8 mouse cellular contexts compared by ENCODE assay signal in the genomic region with DNA sequence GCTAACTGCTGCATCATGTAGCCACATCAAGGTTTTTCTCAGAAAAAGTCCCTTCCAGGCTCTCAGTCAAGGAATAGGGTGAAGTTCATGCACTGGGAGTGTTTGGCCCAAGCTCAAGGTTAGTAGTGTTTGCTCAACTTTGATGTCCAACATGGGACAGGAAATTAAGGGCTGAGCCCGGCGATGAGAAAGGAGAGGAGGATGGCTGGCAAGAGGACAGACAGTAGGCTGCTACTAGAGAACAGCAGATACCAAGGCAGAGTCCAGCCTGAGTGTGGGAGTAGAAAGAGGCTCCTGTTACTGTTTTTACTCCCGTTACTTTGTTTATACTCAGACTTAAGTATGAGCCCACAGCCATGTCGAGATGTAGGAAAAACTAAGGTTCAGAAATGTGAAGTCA. TPM values are rescaled to one million over a fixed set of nuclear protein-coding genes. Genes with fewer than 3 reads are reported as not detected.
DNase-seq lines count a peak whose midpoint lies in the region; ATAC-seq and TF ChIP-seq lines count a peak whose summit lies in the region.

No protein-coding gene starts in this region.

- peak overlapping the region; percentile 59 for H3K4me3 ChIP-seq in left cerebral cortex, adult 2 months
- H3K4me3 ChIP-seq in heart, embryonic 11.5 days (ENCODE audit: low read depth, low read length) = peak overlapping the region; percentile 79
- peak overlapping the region; percentile 62 for H3K4me3 ChIP-seq in kidney, postnatal 0 days (replicated peaks; ENCODE audit: low read depth, low read length)
- peak overlapping the region; percentile 67 for H3K4me3 ChIP-seq in midbrain, embryonic 10.5 days
- peak overlapping the region; percentile 97 for H3K4me3 ChIP-seq in testis, adult 2 months (ENCODE audit: control insufficient read depth, low read depth, low read length)

- no peak for TF ChIP-seq POLR2A in testis, adult 2 months (IDR thresholded peaks at IDR 0.05; ENCODE audit: control insufficient read depth, low read depth, low read length)

- 20% methylated on average over 4 of the region's 4 CpGs for WGBS in heart, embryonic 11.5 days (ENCODE audit: insufficient replicate concordance)
- 2% methylated on average over 4 of the region's 4 CpGs for WGBS in kidney, postnatal 0 days
- WGBS in midbrain, embryonic 10.5 days = 55% methylated on average over 4 of the region's 4 CpGs

- no peaks in the 10 kb centered on the region for H3K9me3 ChIP-seq in heart, embryonic 11.5 days (replicated peaks; ENCODE audit: control insufficient read depth, low read length)
- no peaks in the 10 kb centered on the region for H3K9me3 ChIP-seq in kidney, postnatal 0 days (replicated peaks; ENCODE audit: low read length)
- no peaks in the 10 kb centered on the region for H3K9me3 ChIP-seq in midbrain, embryonic 10.5 days (replicated peaks)

- H3K36me3 ChIP-seq in heart, embryonic 11.5 days (ENCODE audit: control insufficient read depth, insufficient read depth, low read length) = peaks cover 11% of the 10 kb centered on the region; the same call in 1 of the 2 replicates
- 0 out of 2 replicates have a peak, but pooled peaks cover 12% of the 10 kb centered on the region for H3K36me3 ChIP-seq in kidney, postnatal 0 days (ENCODE audit: insufficient read depth, low read length)
- peaks cover 31% of the 10 kb centered on the region for H3K36me3 ChIP-seq in midbrain, embryonic 10.5 days
- H3K36me3 ChIP-seq in testis, adult 2 months (ENCODE audit: control insufficient read depth, insufficient read depth, low read length) = no peaks in the 10 kb centered on the region

- no peak for ATAC-seq in heart, embryonic 11.5 days (replicated peaks; ENCODE audit: insufficient number of reproducible peaks, low FRiP score, low TSS enrichment)
- no peak for ATAC-seq in kidney, postnatal 0 days (replicated peaks; ENCODE audit: low FRiP score, low read depth)

- peaks cover 7% of the 10 kb centered on the region; the same call in 1 of the 2 replicates for H3K4me1 ChIP-seq in heart, embryonic 11.5 days (ENCODE audit: control insufficient read depth, insufficient read depth, low read length)
- H3K4me1 ChIP-seq in kidney, postnatal 0 days (replicated peaks; ENCODE audit: insufficient read depth, low read length) = peaks cover 4% of the 10 kb centered on the region; the same call in 1 of the 2 replicates
- H3K4me1 ChIP-seq in midbrain, embryonic 10.5 days = peaks cover 29% of the 10 kb centered on the region
- H3K4me1 ChIP-seq in testis, adult 2 months (ENCODE audit: control insufficient read depth, insufficient read depth, low read length) = peaks cover 4% of the 10 kb centered on the region

- no peak overlapping the region for H3K27ac ChIP-seq in left cerebral cortex, adult 2 months
- H3K27ac ChIP-seq in heart, embryonic 11.5 days (ENCODE audit: low read depth, low read length) = peak overlapping the region; percentile 85
- peak overlapping the region; percentile 91 for H3K27ac ChIP-seq in kidney, postnatal 0 days
- H3K27ac ChIP-seq in midbrain, embryonic 10.5 days (replicated peaks) = peak overlapping the region; percentile 87
- peak overlapping the region; percentile 89 for H3K27ac ChIP-seq in testis, adult 2 months (ENCODE audit: control insufficient read depth, insufficient read depth, low read depth, low read length)

- intact Hi-C loops in left cerebral cortex, adult 2 months (cut with DNase I) = no loop called here

- H3K4me2 ChIP-seq in heart, embryonic 11.5 days = peak overlapping the region; percentile 79
- H3K4me2 ChIP-seq in kidney, postnatal 0 days (ENCODE audit: low read length) = peak overlapping the region; percentile 72

- H3K27me3 ChIP-seq in heart, embryonic 11.5 days (ENCODE audit: control insufficient read depth, insufficient read depth, low read length) = no peaks in the 10 kb centered on the region
- H3K27me3 ChIP-seq in kidney, postnatal 0 days (ENCODE audit: insufficient read depth, low read length) = no peaks in the 10 kb centered on the region
- no peaks in the 10 kb centered on the region for H3K27me3 ChIP-seq in midbrain, embryonic 10.5 days (ENCODE audit: low read depth, poor library complexity, severe bottlenecking)
- H3K27me3 ChIP-seq in testis, adult 2 months (ENCODE audit: control insufficient read depth, insufficient read depth, low read length) = no peaks in the 10 kb centered on the region

- no peak for TF ChIP-seq CTCF in left cerebral cortex, adult 2 months (IDR thresholded peaks at IDR 0.05)
- TF ChIP-seq CTCF in kidney, postnatal 0 days (IDR thresholded peaks at IDR 0.05; ENCODE audit: low read depth) = no peak
- no peak for TF ChIP-seq CTCF in testis, adult 2 months (IDR thresholded peaks at IDR 0.05; ENCODE audit: control insufficient read depth, insufficient read depth, insufficient replicate concordance, low read depth, low read length)

- no peak for DNase-seq in left cerebral cortex, adult 2 months (ENCODE audit: extremely low spot score in 1 of 2, low spot score in 2 of 2)
- no peak for DNase-seq in left cerebral cortex, adult 11 months (ENCODE audit: low spot score)
- peak; percentile 87 for DNase-seq in adrenal gland, postnatal 14 days
- DNase-seq in kidney, postnatal 0 days (ENCODE audit: low spot score) = peak; percentile 61
- no peak for DNase-seq in midbrain, embryonic 10.5 days (ENCODE audit: low spot score)
- DNase-seq in T-cell, adult 2 months (ENCODE audit: low spot score) = no peak

- H3K9ac ChIP-seq in heart, embryonic 11.5 days (ENCODE audit: low read depth, low read length) = peak overlapping the region; percentile 86
- H3K9ac ChIP-seq in kidney, postnatal 0 days (ENCODE audit: low read depth, low read length) = peak overlapping the region; percentile 68; the same call in 1 of the 2 replicates

RNA-seq across cellular contexts. Expression of a gene that starts 0.9 kb away (rescaled TPM):
- total RNA-seq in left cerebral cortex, adult 2 months (2021) = 10 to 100 TPM; 66.7 to 67.0 TPM
- 509 and 525 TPM in 2 replicates for total RNA-seq in adrenal gland, postnatal 14 days (2021)
- 205 and 208 TPM in 2 replicates for polyA plus RNA-seq in heart, embryonic 11.5 days (2014; fragmentation: Nextera tagmentation; extraction: Ambion mirVana)
- 190 and 193 TPM in 2 replicates for polyA plus RNA-seq in kidney, postnatal 0 days (2015; fragmentation: Nextera tagmentation; extraction: Ambion mirVana)
- polyA plus RNA-seq in midbrain, embryonic 10.5 days (2016; fragmentation: Nextera tagmentation; extraction: Ambion mirVana) = 117 and 123 TPM in 2 replicates
- 29.6 and 36.2 TPM in 2 replicates for polyA plus RNA-seq in testis, adult 2 months (2012; rRNA removed)

RNA-seq across cellular contexts. Expression of a gene that starts 12.2 kb away (rescaled TPM):
- 10 to 100 TPM; 14.7 to 15.2 TPM for total RNA-seq in left cerebral cortex, adult 2 months (2021)
- 4.3 and 5.6 TPM in 2 replicates for total RNA-seq in adrenal gland, postnatal 14 days (2021)
- polyA plus RNA-seq in heart, embryonic 11.5 days (2014; fragmentation: Nextera tagmentation; extraction: Ambion mirVana) = 6.9 and 7.3 TPM in 2 replicates
- polyA plus RNA-seq in kidney, postnatal 0 days (2015; fragmentation: Nextera tagmentation; extraction: Ambion mirVana) = 8.3 and 8.7 TPM in 2 replicates
- 14.1 and 14.4 TPM in 2 replicates for polyA plus RNA-seq in midbrain, embryonic 10.5 days (2016; fragmentation: Nextera tagmentation; extraction: Ambion mirVana)
- polyA plus RNA-seq in testis, adult 2 months (2012; rRNA removed) = 0.49 and 1.1 TPM in 2 replicates

RNA-seq across cellular contexts. Expression of a gene that starts 16.0 kb away (rescaled TPM):
- total RNA-seq in left cerebral cortex, adult 2 months (2021) = 10 to 100 TPM; 18.2 to 18.5 TPM
- total RNA-seq in adrenal gland, postnatal 14 days (2021) = 16.5 and 16.6 TPM in 2 replicates
- 4.7 and 4.9 TPM in 2 replicates for polyA plus RNA-seq in heart, embryonic 11.5 days (2014; fragmentation: Nextera tagmentation; extraction: Ambion mirVana)
- 2.3 and 2.9 TPM in 2 replicates for polyA plus RNA-seq in kidney, postnatal 0 days (2015; fragmentation: Nextera tagmentation; extraction: Ambion mirVana)
- polyA plus RNA-seq in midbrain, embryonic 10.5 days (2016; fragmentation: Nextera tagmentation; extraction: Ambion mirVana) = 1.9 and 2.1 TPM in 2 replicates
- 1.6 and 1.7 TPM in 2 replicates for polyA plus RNA-seq in testis, adult 2 months (2012; rRNA removed)

Comparison
In these comparisons a context has a peak if more than half of its experiments do, and no peak if none do; other contexts are left out.
1. DNase-seq: peak in adrenal gland, postnatal 14 days (single experiment) and kidney, postnatal 0 days (single experiment); none in left cerebral cortex, adult 2 months (0 of 2), left cerebral cortex, adult 11 months (single experiment), midbrain, embryonic 10.5 days (single experiment) and T-cell, adult 2 months (single experiment).
2. Peak in every context shown above with its lines, with median percentiles within 50 percentile points of each other: H3K4me3 ChIP-seq.